22 mouse cellular contexts compared by ENCODE assay signal in the genomic region with DNA sequence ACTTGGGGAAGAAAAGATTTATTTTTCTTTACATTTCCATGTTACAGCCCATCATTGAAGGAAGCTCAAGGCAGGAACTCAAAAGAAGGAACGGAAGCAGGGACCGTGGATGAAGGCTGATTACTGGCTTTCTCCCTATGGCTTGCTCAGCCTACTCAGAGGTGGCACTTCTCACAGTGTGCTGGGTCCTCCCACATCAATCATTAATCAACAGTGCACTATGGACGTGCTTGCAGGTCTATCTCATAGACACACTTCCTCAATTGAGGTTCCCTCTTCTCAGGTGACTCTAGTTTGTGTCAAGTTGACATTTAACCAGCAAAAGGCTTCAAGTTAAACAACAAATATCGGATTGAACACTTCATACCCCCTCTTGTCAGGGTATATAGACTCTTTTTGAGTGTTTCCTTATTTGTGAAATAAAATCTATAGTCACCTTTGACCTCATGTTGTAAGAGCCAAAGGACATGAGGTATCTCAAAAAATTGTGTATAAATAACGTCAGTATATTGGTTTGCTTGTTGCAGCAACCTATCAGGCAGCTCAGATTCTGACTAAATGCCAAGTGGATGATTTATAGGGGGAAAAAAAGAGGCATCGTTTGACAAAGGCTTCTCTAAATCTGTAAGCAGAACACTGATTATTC. TPM values are rescaled to one million over a fixed set of nuclear protein-coding genes. Genes with fewer than 3 reads are reported as not detected.
"Had no signal": no experiment of that assay in that cellular context is flagged by ENCODE, and none has a peak within 500 bp of the region (broad histone marks: within the 10 kb centered on the region; RNA-seq: fewer than 3 reads in every experiment).

No protein-coding gene starts in this region.

- H3K36me3 ChIP-seq: kidney, embryonic 15.5 days; limb, embryonic 12.5 days; liver, embryonic 12.5 days; liver, embryonic 15.5 days; midbrain, embryonic 12.5 days; midbrain, embryonic 15.5 days; neural tube, embryonic 13.5 days had no signal

- H3K4me3 ChIP-seq: kidney, embryonic 15.5 days; left cerebral cortex, adult 2 months; limb, embryonic 12.5 days; liver, embryonic 12.5 days; liver, embryonic 15.5 days; midbrain, embryonic 12.5 days; midbrain, embryonic 15.5 days; myocyte; neural tube, embryonic 13.5 days had no signal

- H3K4me1 ChIP-seq: kidney, embryonic 15.5 days; limb, embryonic 12.5 days; liver, embryonic 12.5 days; liver, embryonic 15.5 days; midbrain, embryonic 12.5 days; midbrain, embryonic 15.5 days; neural tube, embryonic 13.5 days had no signal

- H3K27me3 ChIP-seq: kidney, embryonic 15.5 days; limb, embryonic 12.5 days; liver, embryonic 12.5 days; liver, embryonic 15.5 days; midbrain, embryonic 12.5 days; midbrain, embryonic 15.5 days; neural tube, embryonic 13.5 days had no signal

- H3K9me3 ChIP-seq: kidney, embryonic 15.5 days; limb, embryonic 12.5 days; liver, embryonic 12.5 days; liver, embryonic 15.5 days; midbrain, embryonic 12.5 days; midbrain, embryonic 15.5 days; neural tube, embryonic 13.5 days had no signal

- H3K27ac ChIP-seq: kidney, embryonic 15.5 days; left cerebral cortex, adult 2 months; limb, embryonic 12.5 days; liver, embryonic 12.5 days; liver, embryonic 15.5 days; macrophage; midbrain, embryonic 12.5 days; midbrain, embryonic 15.5 days; neural tube, embryonic 13.5 days had no signal

- H3K4me2 ChIP-seq: kidney, embryonic 15.5 days; limb, embryonic 12.5 days; liver, embryonic 12.5 days; liver, embryonic 15.5 days; lung, embryonic 14.5 days; midbrain, embryonic 12.5 days; midbrain, embryonic 15.5 days; neural tube, embryonic 13.5 days had no signal

- ATAC-seq: liver, embryonic 12.5 days; lung, postnatal 0 days; midbrain, embryonic 15.5 days had no signal

- H3K9ac ChIP-seq: kidney, embryonic 15.5 days; limb, embryonic 12.5 days; liver, embryonic 12.5 days; liver, embryonic 15.5 days; lung, embryonic 14.5 days; midbrain, embryonic 12.5 days; midbrain, embryonic 15.5 days; neural tube, embryonic 13.5 days had no signal

- DNase-seq: kidney, adult 11 months; kidney, adult 8-10 months; kidney, postnatal 10 days; kidney, postnatal 36 days; layer of hippocampus, postnatal 36 days; lung, embryonic 14.5 days; thymus, adult 18-20 months; thymus, postnatal 14 days; thymus, postnatal 4 days had no signal

RNA-seq across cellular contexts. Expression of a gene that starts 53.6 kb away (rescaled TPM):
- total RNA-seq: megakaryocyte, adult 5-6 weeks had no signal
- polyA plus RNA-seq: macrophage; spleen, adult 2 months had no signal
